Mouse (Mus musculus) embryonic facial prominence, embryonic 11.5 days (tissue): ENCODE measurements around the gene F830045P16Rik. TPM values are rescaled to one million over a fixed set of nuclear protein-coding genes. Genes with fewer than 3 reads are reported as not detected.

Experiments used
- ATAC-seq: fragments of 200-750 bp; cut with Nextera tagmentation; replicated peaks from 2 replicates; pipeline ENCODE4 v1.8.0; 2017; ENCODE audit warnings: low read depth; ENCODE audit not compliant: insufficient number of reproducible peaks, low FRiP score, low TSS enrichment
- DNase-seq: peaks from one replicate; pipeline ENCODE4 v3.0.0-alpha.2; 2015; ENCODE audit warnings: low spot score
- H3K27ac ChIP-seq: fragments of 300-500 bp; sonication (generic); replicated peaks from 2 replicates; pipeline ENCODE4 v1.5.1; 2014; ENCODE audit warnings: mild to moderate bottlenecking, low read depth, low read length, control low read depth
- H3K27me3 ChIP-seq: fragments of 300-500 bp; sonication (generic); 2 replicates; pipeline ENCODE4 v1.6.1; 2014; ENCODE audit warnings: mild to moderate bottlenecking, low read length, moderate library complexity, mixed read lengths; ENCODE audit not compliant: control insufficient read depth, insufficient read depth
- H3K36me3 ChIP-seq: fragments of 300-500 bp; sonication (generic); replicated peaks from 2 replicates; pipeline ENCODE4 v1.6.1; 2014; ENCODE audit warnings: low read depth, mild to moderate bottlenecking, low read length, moderate library complexity, mixed read lengths; ENCODE audit not compliant: control insufficient read depth, insufficient read depth
- H3K4me1 ChIP-seq: fragments of 300-500 bp; sonication (generic); 2 replicates; pipeline ENCODE4 v1.6.1; 2014; ENCODE audit warnings: low read length, mixed read lengths; ENCODE audit not compliant: control insufficient read depth, insufficient read depth
- H3K4me2 ChIP-seq: fragments of 300-500 bp; sonication (generic); 2 replicates; pipeline ENCODE4 v1.6.1; 2014; ENCODE audit warnings: low read depth, mild to moderate bottlenecking, control low read depth, low read length, moderate library complexity
- H3K4me3 ChIP-seq: fragments of 300-500 bp; sonication (generic); 2 replicates; pipeline ENCODE4 v1.5.1; 2014; ENCODE audit warnings: low read depth, low read length, control low read depth
- H3K9ac ChIP-seq: fragments of 300-500 bp; sonication (generic); replicated peaks from 2 replicates; pipeline ENCODE4 v1.6.1; 2014; ENCODE audit warnings: mild to moderate bottlenecking, control low read depth, low read length
- H3K9me3 ChIP-seq: fragments of 300-500 bp; sonication (generic); replicated peaks from 2 replicates; pipeline ENCODE4 v1.6.1; 2016; ENCODE audit warnings: mild to moderate bottlenecking, low read length, inconsistent platforms, mixed read lengths; ENCODE audit not compliant: control insufficient read depth
- WGBS: fragments of 180-500 bp; shearing (Covaris S2); extraction: QIAGEN DNeasy Blood & Tissue Kit; methylation state at CpG from one replicate; pipeline ENCODE4 v1.1.7; 2014; 5-methylcytosine and 5-hydroxymethylcytosine counted together
- polyA plus RNA-seq: library from polyadenylated mRNA; unstranded; fragments of >200 nt; fragmentation: Nextera tagmentation; extraction: Ambion mirVana; gene quantifications from 2 replicates; pipeline ENCODE4 v1.2.1, GENCODE M21; 2014

F830045P16Rik gene
- polyA plus RNA-seq, 1 experiment from 2014 or later = not detected

DNA sequence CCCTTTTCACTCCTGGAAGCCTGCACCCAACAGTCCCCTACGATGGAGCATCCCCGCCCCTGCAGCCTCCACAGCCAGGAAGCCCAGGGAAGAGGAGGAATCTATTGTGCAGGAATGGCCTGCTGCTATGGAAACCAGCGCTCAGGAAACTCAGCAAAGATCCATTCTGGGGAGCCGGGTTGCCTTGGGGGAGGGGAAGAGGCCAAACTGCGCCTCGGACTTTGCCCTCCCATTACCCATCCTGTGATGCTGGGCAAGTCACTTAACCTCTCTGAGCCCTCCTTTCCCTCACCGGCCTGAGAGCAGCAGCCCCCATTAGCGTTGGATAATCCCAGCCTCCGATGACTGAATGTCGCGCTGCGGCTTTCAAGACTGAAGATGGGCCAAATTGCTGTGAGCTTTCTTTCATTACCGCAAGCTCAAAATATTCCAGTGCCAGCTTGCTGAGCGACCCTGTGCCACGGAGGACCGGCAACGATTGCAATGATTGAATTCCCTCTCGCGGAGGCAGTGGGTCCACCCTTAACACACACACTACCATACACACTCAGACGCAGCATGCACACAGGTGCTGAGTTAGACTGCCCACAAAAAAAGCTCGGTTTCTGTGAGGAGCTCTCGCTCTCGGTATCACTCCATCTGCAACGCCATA is 38.1 kb upstream of the F830045P16Rik start:
- WGBS = 9% methylated on average over 24 of the region's 24 CpGs
- peak overlapping the region; percentile 45; the same call in 1 of the 2 replicates for H3K9ac ChIP-seq
- DNase-seq (peak; percentile 65), ATAC-seq (peak; percentile 81)
- H3K4me1 ChIP-seq = no peaks in the 10 kb centered on the region
- H3K36me3 ChIP-seq = no peaks in the 10 kb centered on the region
- no peaks in the 10 kb centered on the region for H3K9me3 ChIP-seq
- H3K4me2 ChIP-seq = peak overlapping the region; percentile 27
- no peaks in the 10 kb centered on the region for H3K27me3 ChIP-seq
- H3K4me3 ChIP-seq = peak overlapping the region; percentile 22
- H3K27ac ChIP-seq = no peak overlapping the region

DNA sequence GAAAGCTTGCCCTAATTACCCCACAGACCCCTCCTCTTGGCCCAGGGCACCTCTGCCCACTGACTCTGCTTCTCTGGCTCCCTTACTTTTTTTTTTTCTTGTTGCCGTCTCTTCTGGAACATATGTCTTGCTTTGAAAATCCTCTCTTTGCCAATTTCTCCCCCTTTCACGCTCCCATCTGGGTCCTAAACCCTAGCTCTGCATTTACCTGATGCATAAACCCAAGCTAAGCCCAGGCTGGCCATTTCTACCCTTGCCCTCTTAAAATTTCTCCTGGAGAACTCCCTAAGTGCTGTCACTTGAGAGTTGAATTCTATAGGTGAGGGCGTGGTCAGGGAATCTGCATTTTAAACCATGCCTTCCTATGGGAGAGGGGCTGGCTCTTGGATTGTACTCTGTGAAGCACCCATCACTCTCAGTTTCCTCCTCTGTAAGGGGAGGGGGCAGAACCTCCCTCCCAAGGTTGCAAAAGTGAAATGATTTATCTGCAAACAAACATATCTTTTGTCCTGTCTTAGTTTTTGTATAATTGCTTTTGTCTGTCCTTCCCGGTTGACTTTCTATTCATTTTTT is 37.4 kb upstream of the F830045P16Rik start:
- Histone ChIP-seq H3K9ac (no peak overlapping the region), H3K9me3 (no peaks in the 10 kb centered on the region), H3K4me2 (peak overlapping the region; percentile 27), H3K4me1 (no peaks in the 10 kb centered on the region), H3K36me3 (no peaks in the 10 kb centered on the region), H3K27ac (no peak overlapping the region), H3K27me3 (no peaks in the 10 kb centered on the region), H3K4me3 (no peak overlapping the region)
- no peak for ATAC-seq
- 16% methylated on average over 4 of the region's 4 CpGs for WGBS
- peak; percentile 13 for DNase-seq

DNA sequence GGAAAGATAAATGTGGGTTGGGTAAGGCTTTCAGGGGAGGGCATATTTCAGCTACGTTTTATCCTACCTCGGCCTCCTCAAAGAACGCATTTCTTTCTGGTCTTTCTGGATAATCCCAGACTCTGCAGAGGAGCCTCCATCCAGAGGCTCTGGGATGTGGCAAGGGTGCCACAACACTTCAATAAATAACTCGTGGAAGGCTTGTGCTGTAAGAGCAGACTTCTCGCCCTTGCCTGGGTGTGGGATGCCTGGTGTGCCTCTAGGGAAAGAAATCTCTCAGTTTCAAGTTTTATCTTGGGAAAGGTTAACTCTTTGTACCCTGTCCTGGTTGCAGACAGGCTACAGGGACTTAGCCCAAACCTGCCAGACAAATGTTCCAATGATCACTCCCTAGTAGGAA is 33.2 kb upstream of the F830045P16Rik start:
- no peaks in the 10 kb centered on the region for H3K9me3 ChIP-seq
- WGBS = 78% methylated on average over 5 of the region's 5 CpGs
- no peak overlapping the region for H3K4me3 ChIP-seq
- ATAC-seq = no peak
- H3K27ac ChIP-seq = no peak overlapping the region
- no peaks in the 10 kb centered on the region for H3K36me3 ChIP-seq
- DNase-seq = no peak
- H3K27me3 ChIP-seq = no peaks in the 10 kb centered on the region
- H3K4me2 ChIP-seq = no peak overlapping the region
- H3K9ac ChIP-seq = no peak overlapping the region
- H3K4me1 ChIP-seq = no peaks in the 10 kb centered on the region

DNA sequence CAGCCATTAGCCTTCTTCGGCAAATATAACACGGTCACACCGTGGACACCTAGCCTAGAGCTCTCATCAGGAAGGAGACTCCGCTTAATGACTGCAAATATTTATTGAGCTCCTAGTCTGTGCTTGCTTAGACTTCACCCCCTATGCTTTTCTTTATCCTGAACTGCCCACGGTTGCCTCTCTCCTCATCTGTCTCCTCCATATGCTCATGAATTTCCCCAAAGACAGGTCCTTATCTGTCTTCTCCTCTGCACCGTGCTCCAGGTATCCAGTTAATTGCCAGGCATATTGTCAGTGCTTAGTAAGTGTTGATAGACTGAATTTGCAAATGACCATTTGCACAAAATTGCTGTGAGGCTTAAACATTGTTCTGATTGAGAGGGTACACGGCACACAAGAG is 32.7 kb upstream of the F830045P16Rik start:
- Histone ChIP-seq H3K9ac (no peak overlapping the region), H3K9me3 (no peaks in the 10 kb centered on the region), H3K27ac (no peak overlapping the region), H3K27me3 (no peaks in the 10 kb centered on the region), H3K36me3 (no peaks in the 10 kb centered on the region), H3K4me3 (no peak overlapping the region), H3K4me1 (no peaks in the 10 kb centered on the region), H3K4me2 (no peak overlapping the region)
- ATAC-seq (no peak), DNase-seq (no peak)
- WGBS = 87% methylated on average over 7 of the region's 7 CpGs

DNA sequence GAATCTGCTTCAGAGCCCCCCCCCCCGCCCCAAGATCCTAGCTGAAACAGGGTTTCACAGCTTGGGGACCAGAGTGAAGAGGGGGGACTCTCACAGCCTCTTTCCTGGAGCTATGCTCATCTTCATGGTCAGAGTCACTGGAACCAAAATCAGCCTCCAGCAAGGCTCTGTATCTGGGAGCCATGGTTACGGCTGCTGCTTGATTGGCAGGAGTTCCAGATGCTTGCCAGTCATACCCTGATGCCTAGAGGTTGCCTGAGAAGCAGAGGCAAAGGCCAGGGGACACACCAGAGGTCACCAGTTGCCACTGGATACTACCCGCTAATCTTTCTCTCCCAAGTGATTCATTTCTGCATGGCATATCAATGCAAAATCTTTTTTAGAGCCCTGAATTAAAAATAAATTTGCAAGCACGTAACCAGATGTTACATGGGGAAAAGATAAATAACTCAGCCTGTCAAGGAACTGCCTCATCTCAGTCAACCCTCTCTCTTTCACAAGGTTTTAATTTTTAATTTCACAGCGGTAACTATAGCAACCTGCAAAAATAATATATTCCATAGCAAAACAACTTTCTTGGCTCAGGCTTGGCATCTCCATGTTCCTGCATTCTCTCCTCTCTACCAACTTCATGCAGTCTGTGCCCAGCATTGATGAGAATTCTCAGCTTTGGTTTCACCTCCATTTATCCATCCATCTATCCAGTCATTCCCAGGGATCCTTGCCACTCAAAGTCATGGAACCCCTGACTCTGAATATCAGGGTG is 27.7 kb upstream of the F830045P16Rik start:
- DNase-seq (no peak), ATAC-seq (no peak)
- H3K9me3 ChIP-seq = no peaks in the 10 kb centered on the region
- no peak overlapping the region for H3K4me2 ChIP-seq
- no peak overlapping the region for H3K4me3 ChIP-seq
- H3K27me3 ChIP-seq = no peaks in the 10 kb centered on the region
- H3K4me1 ChIP-seq = no peaks in the 10 kb centered on the region
- H3K36me3 ChIP-seq = no peaks in the 10 kb centered on the region
- WGBS = 67% methylated on average over 5 of the region's 5 CpGs
- H3K9ac ChIP-seq = no peak overlapping the region
- H3K27ac ChIP-seq = no peak overlapping the region

DNA sequence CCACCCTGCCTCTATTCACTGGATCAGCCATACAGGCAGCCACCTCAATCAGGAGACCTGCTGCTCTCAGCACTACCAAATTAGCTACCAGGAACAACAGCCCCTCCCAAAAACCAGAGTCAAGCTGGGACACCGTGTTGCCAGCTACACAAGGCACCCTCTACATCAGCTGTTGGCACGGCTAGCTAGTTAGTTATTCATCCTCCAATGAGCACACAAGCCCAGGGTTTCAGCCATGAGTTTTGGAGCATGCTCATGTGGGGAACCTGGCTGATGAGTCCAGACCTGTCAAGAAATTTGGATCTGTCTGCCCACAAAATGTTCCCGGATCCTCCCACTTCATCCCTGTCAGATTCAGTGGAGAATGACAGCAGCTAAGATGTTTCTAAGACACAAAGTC is 25.4 kb upstream of the F830045P16Rik start:
- no peaks in the 10 kb centered on the region for H3K4me1 ChIP-seq
- 82% methylated on average over 3 of the region's 3 CpGs for WGBS
- H3K27me3 ChIP-seq = no peaks in the 10 kb centered on the region
- H3K4me2 ChIP-seq = no peak overlapping the region
- no peak for DNase-seq
- no peaks in the 10 kb centered on the region for H3K9me3 ChIP-seq
- H3K9ac ChIP-seq = no peak overlapping the region
- no peaks in the 10 kb centered on the region for H3K36me3 ChIP-seq
- H3K4me3 ChIP-seq = no peak overlapping the region
- ATAC-seq = no peak
- no peak overlapping the region for H3K27ac ChIP-seq

DNA sequence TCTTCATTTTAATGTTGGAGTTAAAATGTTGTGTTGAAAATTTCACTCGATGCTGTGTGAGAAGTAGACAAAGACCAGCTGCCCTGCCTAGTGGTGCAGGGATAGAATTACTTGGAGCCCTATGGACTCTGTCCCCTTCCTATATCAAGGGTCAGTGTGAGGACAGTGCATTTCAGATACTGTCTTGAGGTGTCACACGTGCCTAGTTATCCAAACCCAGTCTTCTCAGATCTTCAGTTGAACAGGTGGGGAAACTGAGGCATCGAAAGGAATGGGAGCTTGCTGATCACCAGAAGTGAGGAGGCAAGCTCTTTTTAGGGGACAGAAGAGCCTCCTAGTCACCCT is 22.4 kb upstream of the F830045P16Rik start:
- Histone ChIP-seq H3K9me3 (no peaks in the 10 kb centered on the region), H3K36me3 (no peaks in the 10 kb centered on the region), H3K4me1 (no peaks in the 10 kb centered on the region), H3K4me3 (no peak overlapping the region), H3K27me3 (no peaks in the 10 kb centered on the region), H3K9ac (no peak overlapping the region), H3K4me2 (no peak overlapping the region), H3K27ac (no peak overlapping the region)
- 71% methylated on average over 3 of the region's 3 CpGs for WGBS
- no peak for DNase-seq
- no peak for ATAC-seq
